Mouse (Mus musculus) left cerebral cortex, postnatal 36 days (tissue): ENCODE data around the gene Ube4b. TPM values are rescaled to one million over a fixed set of nuclear protein-coding genes. Genes with fewer than 3 reads are reported as not detected.

Experiments used
- DNase-seq, 2 experiments: peaks; one replicate each; pipeline ENCODE4 v3.0.0; 2021 to 2022; ENCODE audit warnings: low spot score in 2 of 2, mixed read lengths in 1 of 2
- intact Hi-C: fragments of 180-260 bp; cut with DNase I; formaldehyde crosslinking; loops from one replicate; pipeline ENCODE4 v1.15.1; 2025
- total RNA-seq, 2 experiments: library from RNA; stranded (reverse); gene quantifications; 2 replicates each; pipeline ENCODE4 v1.2.3; 2021

Ube4b gene
- total RNA-seq, 2 experiments from 2014 or later: 106 to 113 TPM

DNA sequence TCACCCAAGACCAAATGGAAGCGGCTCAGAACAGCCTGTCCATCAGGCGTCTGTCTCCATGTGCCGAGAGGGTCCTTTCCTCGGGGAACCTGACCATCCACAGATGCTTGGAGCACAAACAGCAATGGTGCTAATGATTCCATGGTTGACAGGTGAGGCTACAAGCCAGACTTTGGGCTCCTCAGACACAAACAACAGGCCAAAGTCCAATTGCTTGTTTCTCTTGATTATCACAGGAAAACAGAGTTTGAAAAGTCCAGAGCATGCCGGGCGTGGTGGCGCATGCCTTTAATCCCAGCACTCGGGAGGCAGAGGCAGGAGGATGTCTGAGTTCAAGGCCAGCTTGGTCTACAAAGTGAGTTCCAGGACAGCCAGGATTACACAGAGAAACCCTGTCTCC lies 71.9 kb downstream of the Ube4b start:
- DNase-seq: no peak
- intact Hi-C loops: no loop called here

DNA sequence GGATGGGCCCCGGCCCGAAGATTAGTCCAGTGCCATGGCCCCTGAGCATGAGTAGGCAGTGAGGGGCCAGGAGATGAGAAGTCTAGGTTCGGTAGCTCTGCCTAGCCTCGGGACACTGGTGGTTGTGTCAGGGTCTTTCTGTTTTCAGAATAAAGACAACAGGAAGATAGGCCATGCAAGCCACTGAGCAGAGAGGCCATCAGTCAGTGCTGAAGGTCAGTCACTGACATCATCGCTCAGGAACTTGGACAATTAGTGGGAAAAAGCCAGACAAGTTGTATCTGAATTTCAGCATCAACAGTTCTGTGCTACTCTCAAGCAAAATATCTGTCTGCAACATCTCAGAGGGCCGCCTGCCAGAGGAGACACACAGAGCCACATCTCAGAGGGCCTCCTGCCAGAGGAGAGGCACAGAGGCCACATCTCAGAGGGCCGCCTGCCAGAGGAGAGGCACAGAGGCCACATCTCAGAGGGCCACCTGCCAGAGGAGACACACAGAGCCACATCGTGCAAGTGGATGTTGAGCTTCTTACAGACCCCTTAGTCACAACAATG lies 74.9 kb downstream of the Ube4b start:
- DNase-seq: no peak
- intact Hi-C loops: no loop called here

DNA sequence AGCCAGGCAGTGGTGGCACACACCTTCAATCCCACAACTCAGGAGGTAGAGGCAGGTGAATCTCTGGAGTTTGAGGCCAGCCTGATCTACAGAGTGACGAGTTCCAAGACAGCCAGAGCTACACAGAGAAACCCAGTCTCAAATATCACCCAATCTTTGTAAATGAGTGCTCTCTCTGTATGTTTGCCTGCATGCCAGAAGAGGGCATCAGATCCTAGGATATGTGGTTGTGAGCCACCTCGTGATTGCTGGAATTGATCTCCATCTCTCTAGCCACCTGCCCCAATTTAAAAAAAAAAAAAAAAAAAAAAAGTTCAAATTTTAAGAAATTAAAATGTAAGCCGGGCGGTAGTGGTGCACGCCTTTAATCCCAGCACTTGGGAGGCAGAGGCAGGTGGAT lies 77.6 kb downstream of the Ube4b start:
- DNase-seq: no peak
- intact Hi-C loops: loop anchor here (10.0 kb wide), 1 partner anchor 196 kb away; no protein-coding TSS in a partner anchor

DNA sequence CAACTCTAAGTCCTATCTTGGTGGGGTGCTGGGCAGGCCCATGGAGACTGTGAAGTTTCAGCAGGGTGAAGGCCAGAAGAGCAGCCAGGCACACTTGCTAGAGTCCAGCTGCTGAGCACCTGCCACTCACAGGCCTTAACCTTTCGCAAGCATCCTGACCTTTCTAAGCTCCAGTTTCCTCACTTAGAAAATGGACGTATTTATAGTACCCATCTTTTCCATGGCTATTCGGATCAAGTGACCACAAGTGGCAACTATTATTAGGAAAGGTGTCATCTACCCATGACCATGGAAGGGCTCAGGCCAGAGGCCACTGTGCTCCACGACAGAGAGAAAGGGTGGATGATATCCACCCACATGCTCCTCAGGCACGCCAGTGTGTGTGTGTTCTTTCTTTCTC lies 80.7 kb downstream of the Ube4b start:
- no peak for DNase-seq
- intact Hi-C loops: loop anchor here (10.0 kb wide), 1 partner anchor 199 kb away; no protein-coding TSS in a partner anchor

DNA sequence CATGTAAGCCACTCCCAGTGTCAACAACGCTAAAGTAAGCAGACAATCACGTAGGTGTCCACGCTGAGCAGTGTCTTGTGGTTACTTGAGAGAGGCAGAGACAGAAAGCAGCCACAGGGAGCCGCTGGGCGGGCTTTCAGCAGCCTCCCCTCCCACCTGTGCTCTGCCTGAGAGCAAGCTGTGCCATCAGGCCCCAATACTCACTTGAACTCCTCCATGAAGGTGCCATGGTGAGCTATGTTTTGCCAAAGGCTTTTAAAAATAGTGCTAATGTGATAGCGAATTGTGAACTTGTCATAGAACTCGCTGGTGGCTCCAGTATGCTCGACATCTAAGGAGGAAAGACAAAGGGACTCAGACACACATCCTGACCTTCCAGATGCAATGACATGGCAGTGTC lies 82.2 kb downstream of the Ube4b start:
- intact Hi-C loops: loop anchor here (10.0 kb wide), 1 partner anchor 200 kb away; no protein-coding TSS in a partner anchor

DNA sequence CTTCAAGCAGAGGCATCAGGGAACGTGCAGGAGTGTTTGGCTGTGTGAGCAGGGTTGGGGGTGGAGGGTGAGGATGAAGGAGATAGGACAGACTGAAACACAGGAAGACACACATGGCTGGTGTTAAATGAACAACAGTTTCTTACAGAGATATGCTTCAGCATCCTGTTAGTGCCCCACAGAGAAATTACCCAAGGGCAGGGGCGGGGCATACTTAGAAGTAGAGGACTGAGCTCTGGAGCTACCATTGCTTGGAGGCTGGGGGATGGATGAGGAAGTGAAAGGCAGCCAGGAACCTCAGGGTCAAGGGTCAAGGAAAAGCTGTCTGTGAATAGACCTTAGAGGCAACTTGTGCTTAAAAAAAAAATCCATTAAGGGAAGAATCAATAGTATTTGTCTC lies 85.9 kb downstream of the Ube4b start:
- intact Hi-C loops: loop anchor here (10.0 kb wide), 1 partner anchor 204 kb away; no protein-coding TSS in a partner anchor
- no peak for DNase-seq

More for the DNA sequence above, 82.2 kb downstream of the Ube4b start:
- DNase-seq: no peak

DNA sequence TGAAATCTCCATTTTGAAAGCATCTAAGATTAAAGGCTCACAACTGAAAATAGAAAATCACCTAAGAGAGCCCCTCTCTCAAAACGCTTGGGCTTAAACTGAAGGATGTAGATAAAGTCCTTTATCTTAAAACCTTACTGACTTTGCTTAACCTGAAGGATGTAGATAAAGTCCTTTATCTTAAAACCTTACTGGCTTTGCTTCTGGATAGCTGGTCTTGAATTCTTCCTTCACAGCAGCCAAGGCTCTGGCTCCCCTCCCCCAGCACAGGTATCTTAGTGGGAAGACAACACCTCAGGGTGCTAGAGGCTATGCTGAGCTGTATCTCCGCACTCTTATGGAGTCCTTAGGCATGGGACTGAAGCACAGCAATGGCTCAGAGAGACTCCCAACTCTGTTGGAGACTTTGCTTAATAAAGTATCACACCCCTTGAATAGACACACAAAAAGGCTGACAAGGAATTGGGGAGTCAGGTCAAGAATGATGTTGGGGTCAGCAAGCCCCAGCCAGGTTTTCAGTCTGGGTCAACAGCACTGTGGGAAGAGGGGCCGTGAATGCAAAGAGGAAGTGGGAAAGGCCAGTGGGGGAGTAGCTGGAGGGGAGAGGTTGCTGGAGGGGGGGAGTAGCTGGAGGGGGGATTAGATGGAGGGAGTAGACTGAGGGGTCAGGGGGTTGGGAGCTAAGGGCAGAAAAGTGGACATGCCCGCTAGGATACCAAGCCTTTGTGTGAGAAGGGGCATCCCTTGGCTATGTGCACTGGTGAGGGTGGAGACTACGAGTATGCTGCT lies 86.9 kb downstream of the Ube4b start:
- intact Hi-C loops: loop anchor here (10.0 kb wide), 1 partner anchor 205 kb away; no protein-coding TSS in a partner anchor
- no peak for DNase-seq

DNA sequence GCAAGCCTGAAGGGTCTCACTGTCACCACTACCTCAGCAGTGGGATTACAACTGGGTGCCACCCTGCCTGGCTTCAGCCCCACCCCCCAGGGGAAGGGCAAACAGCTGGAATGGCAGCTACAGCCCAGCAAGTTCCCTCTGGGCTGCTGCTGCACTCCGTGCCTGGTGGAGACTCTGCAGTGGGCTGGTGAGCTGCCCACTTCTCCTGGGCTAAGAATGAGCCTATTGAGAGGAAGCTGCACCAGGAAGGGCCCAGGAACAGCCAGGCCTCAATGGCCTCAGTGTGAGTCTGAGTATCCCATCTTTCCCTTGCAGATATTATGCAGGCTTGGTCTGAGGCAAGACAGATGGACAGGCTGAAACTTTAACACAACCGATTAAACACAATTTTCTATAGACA lies 88.4 kb downstream of the Ube4b start:
- DNase-seq: no peak
- intact Hi-C loops: no loop called here

DNA sequence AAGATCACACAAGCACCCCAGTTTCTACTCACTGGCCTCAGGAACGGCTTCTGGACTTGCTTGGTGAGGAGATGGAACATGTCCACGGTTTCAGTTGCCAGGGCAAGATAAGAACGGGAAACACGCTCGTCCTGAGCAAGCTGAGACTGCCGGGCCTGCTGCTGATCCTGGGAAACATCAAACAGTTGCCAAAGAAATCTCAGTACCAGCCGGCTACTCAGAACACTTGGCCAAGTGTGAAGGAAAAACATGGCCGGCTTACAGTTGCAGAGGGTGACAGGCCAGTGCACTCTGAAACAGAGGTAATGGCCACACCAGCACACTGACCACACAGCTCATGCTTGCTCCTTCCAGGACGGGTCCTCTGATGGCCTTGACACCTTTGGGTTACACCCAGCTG lies 89.2 kb downstream of the Ube4b start:
- no peak for DNase-seq
- intact Hi-C loops: no loop called here

DNA sequence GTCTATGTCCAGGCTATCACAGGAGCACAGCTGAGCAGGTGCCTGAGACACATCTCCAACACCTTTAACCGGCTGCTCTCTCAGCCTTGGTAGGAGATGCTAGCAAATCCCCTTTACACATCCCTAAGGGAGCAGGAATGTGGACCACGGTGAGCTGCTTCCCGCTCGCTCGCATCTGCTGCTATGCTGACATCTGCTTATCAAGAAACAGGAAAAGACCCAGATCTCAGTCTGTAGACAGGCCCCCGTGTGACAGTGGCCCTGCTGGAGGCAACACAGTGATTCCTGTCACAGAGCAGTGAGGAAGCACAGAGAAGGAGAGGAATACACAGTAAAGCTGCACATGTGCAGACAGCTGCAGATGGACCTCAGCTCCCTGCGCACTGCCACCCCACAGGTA lies 90.2 kb downstream of the Ube4b start:
- intact Hi-C loops: no loop called here
- DNase-seq: no peak

DNA sequence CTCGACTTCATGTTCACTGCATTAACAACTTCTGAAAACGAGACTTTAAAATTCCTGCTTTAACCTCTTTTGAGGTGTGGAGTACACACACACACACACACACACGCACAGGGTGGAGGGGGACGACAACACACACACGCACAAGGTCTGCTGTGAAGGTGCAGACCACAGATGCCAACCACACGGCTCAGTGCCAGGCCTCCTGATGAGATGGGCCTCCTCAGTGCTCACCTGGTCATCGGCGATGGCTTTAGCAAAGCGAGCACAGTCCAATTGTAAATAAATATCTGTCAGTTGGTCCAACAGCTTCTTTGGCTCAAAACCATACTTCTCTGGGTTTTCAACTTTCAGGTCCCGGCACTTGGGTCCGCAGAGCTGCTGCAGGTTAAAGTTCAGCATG lies 91.7 kb downstream of the Ube4b start:
- intact Hi-C loops: no loop called here
- no peak for DNase-seq

DNA sequence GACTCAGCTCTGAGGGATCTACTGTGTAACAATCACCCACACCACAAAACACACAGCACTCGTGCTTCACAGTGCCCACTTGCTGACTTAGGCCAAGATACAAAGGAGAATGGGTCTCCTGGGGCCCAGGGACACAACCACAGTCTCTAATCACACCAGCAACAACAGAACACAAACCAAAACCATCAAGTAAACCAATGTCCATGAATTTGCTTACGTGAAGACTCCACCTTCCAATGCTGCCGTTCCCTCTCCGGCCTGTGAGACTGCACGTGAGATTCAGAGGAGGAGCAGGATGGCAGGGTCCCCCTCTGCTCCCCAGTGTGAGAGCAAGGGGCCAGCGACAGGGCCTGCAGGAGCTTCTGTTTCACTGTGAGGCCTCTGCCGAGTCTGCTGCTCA lies 93.8 kb downstream of the Ube4b start:
- DNase-seq: no peak
- intact Hi-C loops: no loop called here

DNA sequence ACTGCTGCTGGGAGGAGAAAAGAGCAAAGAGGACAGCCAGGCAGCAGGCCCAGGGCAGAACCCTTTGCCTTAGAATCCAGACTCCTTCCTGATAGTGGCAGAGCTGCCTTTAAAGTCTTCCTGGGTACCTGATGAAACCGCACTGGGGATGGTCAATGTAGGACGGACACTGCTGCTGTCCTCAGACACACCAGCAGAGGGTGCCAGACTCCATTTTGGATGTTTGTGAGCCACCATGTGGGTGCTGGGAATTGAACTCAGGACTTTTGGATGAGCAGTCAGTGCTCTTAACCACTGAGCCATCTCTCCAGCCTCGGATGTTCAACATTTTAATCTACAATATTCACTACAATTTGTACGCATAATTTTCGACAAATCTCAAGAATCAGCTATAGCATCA lies 96.1 kb downstream of the Ube4b start:
- no peak for DNase-seq
- intact Hi-C loops: no loop called here

DNA sequence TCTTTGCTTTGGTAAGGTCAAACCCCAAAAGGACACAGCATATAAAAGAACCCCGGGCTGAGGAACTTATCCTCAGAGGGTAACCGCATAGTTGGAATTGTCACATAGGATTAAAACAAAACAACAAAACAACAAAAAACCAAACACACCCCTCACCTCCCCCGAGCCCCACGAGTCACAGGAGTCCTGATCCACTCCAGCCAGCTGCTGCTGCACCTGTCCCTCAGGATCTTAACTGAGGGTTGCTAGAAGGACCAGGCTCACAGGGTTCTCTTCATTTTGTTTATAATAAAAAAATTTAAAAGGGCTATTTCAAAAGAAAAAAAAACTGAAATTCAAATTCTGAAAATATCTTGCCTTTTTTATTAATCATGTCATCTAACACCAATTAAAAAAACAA lies 97.8 kb downstream of the Ube4b start:
- intact Hi-C loops: no loop called here
- no peak for DNase-seq

DNA sequence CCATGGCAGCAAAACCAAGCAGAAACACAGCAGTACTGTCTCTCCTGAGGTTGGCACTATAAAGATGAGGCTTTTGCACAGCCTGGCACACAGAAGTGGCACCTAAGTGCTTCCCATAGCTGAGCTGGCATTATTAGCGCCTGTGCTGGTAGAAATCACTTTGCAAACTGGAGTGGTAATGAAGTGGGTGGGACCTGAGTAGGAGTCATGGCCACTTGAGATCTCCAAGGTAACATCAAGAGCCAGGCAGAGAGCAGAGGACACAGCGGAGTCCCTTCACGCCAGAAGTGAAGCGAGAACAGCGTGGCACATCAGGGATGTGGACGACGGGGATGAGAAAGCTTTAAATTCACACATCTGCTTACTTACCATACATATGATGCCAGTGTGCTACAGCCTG lies 99.3 kb downstream of the Ube4b start:
- intact Hi-C loops: no loop called here

DNA sequence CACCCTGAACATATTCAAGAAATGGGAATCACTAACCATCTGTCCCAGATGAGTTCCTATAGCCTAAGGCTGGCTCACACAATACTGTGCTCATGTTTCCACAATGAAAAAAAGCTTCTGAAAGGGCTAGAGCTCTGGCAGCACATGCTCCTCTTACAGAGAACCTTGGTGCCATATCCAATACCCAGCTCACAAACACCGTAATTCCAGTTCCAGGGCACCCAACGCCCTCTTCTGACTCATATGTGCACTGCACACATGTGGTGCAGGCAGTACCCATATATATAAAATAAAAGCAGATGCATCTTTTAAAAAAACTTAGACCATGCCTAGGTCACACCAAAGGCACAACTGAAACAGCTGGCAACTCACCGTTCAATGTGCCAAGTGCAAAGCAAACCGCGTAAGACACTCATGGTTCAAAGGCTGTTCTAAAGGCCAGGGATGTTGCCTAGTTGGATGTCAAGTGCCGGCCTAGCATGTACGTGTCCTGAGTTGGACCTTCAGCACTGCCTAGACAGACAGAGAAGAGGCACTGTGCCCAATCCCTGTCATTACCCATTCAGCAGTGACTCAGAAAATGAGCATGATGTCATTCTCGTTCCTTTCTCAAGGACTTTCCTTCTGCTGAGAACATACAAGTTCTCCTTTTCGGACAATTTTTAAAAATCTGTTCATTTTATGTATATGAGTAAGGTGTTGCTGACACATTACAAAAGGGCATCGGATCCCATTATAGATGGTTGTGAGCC lies 101.0 kb downstream of the Ube4b start:
- no peak for DNase-seq
- intact Hi-C loops: no loop called here

More for the DNA sequence above, 99.3 kb downstream of the Ube4b start:
- DNase-seq: no peak

DNA sequence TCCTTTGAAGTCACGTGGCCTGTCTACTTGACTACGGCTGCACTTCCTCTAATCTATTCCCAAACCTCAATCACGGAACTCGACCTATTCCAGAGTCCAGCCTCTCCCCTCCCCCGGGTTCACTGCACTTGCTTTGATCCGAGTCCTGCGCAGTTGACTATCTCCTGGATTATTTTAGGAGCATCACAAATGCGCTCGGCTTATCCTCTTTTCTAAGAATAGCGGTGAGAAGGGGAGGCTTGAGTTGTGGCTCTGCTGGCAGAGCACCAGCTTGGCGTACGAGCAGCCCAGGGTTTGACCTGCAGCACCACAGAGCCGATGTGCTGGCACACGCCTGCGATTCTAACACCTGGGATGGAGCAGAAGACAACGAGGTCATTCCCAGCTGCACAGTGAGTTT lies 102.8 kb downstream of the Ube4b start:
- DNase-seq: no peak

DNA sequence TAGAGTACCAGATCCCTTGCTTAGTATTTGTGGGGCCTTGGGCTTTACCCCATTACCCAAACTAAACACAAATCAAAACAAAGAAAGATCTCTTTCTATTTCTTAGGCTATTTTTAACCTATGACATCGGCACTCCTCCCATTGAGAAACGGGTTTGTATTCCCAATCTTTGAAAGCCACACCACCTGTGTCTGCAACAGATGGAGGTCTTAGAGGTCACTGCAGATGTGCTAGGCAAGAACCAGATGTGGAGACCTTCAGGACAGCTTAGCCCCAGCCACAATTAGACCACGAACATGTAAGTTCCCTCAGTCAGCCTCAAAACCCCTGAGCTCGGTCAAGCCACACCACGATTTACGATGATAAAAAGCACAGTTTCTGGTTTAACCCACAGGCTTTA lies 103.8 kb downstream of the Ube4b start:
- intact Hi-C loops: no loop called here
- DNase-seq: no peak

More for the DNA sequence above, 102.8 kb downstream of the Ube4b start:
- intact Hi-C loops: no loop called here

DNA sequence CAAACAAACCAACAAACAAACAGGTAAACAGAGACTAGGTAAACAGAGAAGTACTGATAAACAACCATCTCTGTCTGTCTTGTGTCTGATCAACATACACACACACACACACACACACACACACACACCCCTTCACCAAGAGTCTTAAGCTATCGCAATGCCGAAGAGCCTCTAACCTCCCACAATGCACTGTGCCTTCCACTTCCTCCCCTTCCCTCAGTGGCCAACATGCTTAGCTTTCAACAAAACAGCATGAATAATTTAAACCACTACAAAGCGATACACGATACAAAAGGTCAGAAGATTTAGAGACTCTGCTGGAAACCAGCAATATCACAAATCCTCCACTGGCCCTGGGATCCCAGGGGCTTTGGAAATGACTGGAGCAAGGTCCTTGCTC lies 104.3 kb downstream of the Ube4b start:
- no peak for DNase-seq
- intact Hi-C loops: no loop called here

DNA sequence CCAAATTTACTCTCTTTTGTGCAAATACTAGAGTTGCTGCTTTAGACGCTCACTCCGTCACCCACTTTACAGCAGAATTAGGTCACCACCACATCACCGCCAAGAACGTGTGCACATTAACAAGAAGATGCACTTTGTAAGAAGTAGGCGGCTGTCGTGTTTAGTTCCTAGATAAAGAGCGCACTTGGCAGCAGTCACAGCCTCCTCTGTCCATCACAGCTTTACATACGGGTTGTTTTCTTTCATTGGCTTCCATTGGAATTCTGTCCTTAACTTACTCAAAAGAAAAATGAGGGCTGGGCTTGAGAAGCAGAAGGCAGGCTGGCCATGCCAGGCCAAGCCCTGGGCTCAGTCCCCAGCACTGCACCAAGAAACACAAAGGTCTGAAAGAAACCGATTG lies 107.5 kb downstream of the Ube4b start:
- no peak for DNase-seq
- intact Hi-C loops: no loop called here

DNA sequence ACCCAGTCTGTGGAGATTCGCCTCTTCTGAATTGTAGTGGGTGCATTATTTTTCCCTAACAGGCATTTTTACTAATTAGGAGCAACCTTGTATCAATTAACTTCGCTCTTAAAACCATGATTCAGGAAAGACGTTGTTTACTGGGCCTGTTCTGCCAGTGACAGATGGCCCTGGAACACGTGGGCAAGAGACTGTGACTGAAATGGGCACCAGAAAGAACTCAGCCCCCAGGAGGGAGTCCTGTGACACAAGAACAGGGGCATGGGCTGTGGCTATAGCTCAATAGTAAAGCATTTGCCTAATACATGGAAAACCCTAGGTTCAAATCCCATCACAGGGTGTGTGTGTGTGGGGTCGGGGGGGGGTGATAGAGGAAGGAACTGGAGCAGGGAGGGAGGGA lies 109.2 kb downstream of the Ube4b start:
- no peak for DNase-seq
- intact Hi-C loops: no loop called here
